Mouse (Mus musculus) embryo, embryonic 10 days (tissue): ENCODE measurements around the gene Cactin.

Experiments
- DNase-seq: peaks from one replicate; pipeline ENCODE4 v3.0.0-alpha.2; 2015; ENCODE audit warnings: low spot score

Cactin gene

GRCm38 (mm10) chr10:81365073-81365472 is 44.2 kb downstream of the Cactin start:
- DNase-seq = no peak

GRCm38 (mm10) chr10:81365672-81366476 is 45.0 kb downstream of the Cactin start, which contains the start of gene 4930404N11Rik:
4930404N11Rik (minus strand) TSS chr10:81365816.
- peak; percentile 85 for DNase-seq

GRCm38 (mm10) chr10:81366477-81367206 is 45.7 kb downstream of the Cactin start:
- no peak for DNase-seq

- DNase-seq = no peak
Observed at GRCm38 (mm10) chr10:81367207-81367495, 46.2 kb downstream of the Cactin start.

GRCm38 (mm10) chr10:81375322-81375721 is 54.4 kb downstream of the Cactin start:
- no peak for DNase-seq
